Mouse (Mus musculus) neural tube, embryonic 12.5 days (tissue): ENCODE results near the gene Map3k4. TPM values are rescaled to one million over a fixed set of nuclear protein-coding genes. Genes with fewer than 3 reads are reported as not detected.
"Not testable (repeated sequence)": the region's sequence is repeated elsewhere in the genome, so short reads cannot be mapped to it uniquely, and the experiment has no call there.

Experiments
- ATAC-seq: fragments of 200-750 bp; cut with Nextera tagmentation; 2 replicates; pipeline ENCODE4 v1.8.0; 2017; ENCODE audit warnings: low read depth, mild to moderate bottlenecking, moderate TSS enrichment, moderate library complexity; ENCODE audit not compliant: low FRiP score
- H3K27ac ChIP-seq: fragments of 300-500 bp; sonication (generic); 2 replicates; pipeline ENCODE4 v1.5.1; 2016
- H3K27me3 ChIP-seq: fragments of 300-500 bp; sonication (generic); replicated peaks from 2 replicates; pipeline ENCODE4 v1.6.1; 2016; ENCODE audit warnings: mild to moderate bottlenecking
- H3K36me3 ChIP-seq: fragments of 300-500 bp; sonication (generic); 2 replicates; pipeline ENCODE4 v1.6.1; 2016; ENCODE audit warnings: mild to moderate bottlenecking
- H3K4me1 ChIP-seq: fragments of 300-500 bp; sonication (generic); 2 replicates; pipeline ENCODE4 v1.6.1; 2016
- H3K4me2 ChIP-seq: fragments of 300-500 bp; sonication (generic); replicated peaks from 2 replicates; pipeline ENCODE4 v1.6.1; 2016; ENCODE audit warnings: mild to moderate bottlenecking
- H3K4me3 ChIP-seq: fragments of 300-500 bp; sonication (generic); 2 replicates; pipeline ENCODE4 v1.5.1; 2016
- H3K9ac ChIP-seq: fragments of 300-500 bp; sonication (generic); 2 replicates; pipeline ENCODE4 v1.6.1; 2016; ENCODE audit warnings: mild to moderate bottlenecking
- H3K9me3 ChIP-seq: fragments of 300-500 bp; sonication (generic); 2 replicates; pipeline ENCODE4 v1.6.1; 2016; ENCODE audit warnings: mild to moderate bottlenecking
- WGBS: fragments of 180-500 bp; shearing (Covaris S2); methylation state at CpG from one replicate; pipeline ENCODE4 v1.1.7; 2016; 5-methylcytosine and 5-hydroxymethylcytosine counted together
- polyA plus RNA-seq: library from polyadenylated mRNA; unstranded; fragments of >200 nt; fragmentation: Nextera tagmentation; extraction: Ambion mirVana; gene quantifications from 2 replicates; pipeline ENCODE4 v1.2.1, GENCODE M21; 2016

The Map3k4 gene
- polyA plus RNA-seq, 1 experiment from 2014 or later: 44.7 TPM

DNA sequence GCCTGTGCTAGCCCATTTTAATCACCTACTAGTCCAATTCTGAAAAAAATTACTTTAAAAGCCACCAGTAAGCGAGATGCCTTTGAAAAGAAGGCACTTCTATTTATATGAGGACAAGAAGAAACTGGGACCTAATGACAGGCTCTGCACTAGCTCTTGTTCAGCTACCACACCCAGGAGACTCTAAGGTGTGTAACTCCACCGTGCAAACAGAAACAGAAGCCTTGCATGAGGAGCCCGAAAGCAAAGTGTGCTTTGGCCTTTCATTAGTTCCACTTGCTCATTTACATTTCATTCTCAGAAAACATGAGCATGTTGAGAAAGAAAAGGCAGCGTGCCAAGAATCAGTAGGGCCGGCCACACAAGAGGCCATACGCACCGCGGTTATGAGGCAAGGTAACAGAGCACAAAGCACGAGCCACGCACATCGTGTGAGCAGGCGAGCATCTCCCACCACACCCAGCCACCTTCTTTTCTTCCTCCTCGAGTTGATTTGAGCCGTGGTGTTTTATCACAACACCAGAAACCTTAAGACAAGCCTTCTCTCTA lies 18.4 kb downstream of the Map3k4 start:
- Histone ChIP-seq H3K9ac (no peak overlapping the region), H3K27ac (no peak overlapping the region), H3K36me3 (no peaks in the 10 kb centered on the region), H3K4me2 (no peak overlapping the region), H3K27me3 (no peaks in the 10 kb centered on the region), H3K9me3 (no peaks in the 10 kb centered on the region), H3K4me3 (no peak overlapping the region), H3K4me1 (peaks cover 25% of the 10 kb centered on the region)
- WGBS: 70% methylated on average over 14 of the region's 14 CpGs
- ATAC-seq: no peak

DNA sequence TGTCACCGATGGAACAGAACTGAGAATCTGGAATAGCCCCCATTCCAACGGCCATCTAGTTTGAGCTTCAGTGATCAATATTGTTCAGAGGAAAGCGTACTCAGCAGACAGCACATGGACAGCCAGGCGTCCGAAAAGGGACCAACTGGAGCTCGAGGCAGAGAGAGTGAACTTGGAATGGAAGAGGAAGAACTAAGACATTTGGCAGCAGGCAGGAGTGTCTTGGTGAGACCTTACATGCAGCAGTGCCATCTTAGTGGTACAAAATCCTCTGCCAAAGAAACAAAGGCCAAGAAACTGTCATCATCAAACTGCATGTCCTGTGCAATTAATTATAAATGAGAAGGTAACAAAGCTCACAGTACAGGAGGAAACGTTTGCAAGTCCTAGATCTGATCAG lies 19.2 kb downstream of the Map3k4 start:
- Histone ChIP-seq H3K4me3 (no peak overlapping the region), H3K9me3 (no peaks in the 10 kb centered on the region), H3K27ac (no peak overlapping the region), H3K9ac (no peak overlapping the region), H3K36me3 (no peaks in the 10 kb centered on the region), H3K27me3 (no peaks in the 10 kb centered on the region), H3K4me2 (no peak overlapping the region), H3K4me1 (peaks cover 31% of the 10 kb centered on the region)
- 87% methylated on average over 7 of the region's 7 CpGs for WGBS
- no peak for ATAC-seq

GRCm38 (mm10) chr17:12297978-12298377 lies 20.6 kb downstream of the Map3k4 start:
- no peak overlapping the region for H3K4me2 ChIP-seq
- H3K36me3 ChIP-seq: no peaks in the 10 kb centered on the region
- peaks cover 43% of the 10 kb centered on the region for H3K4me1 ChIP-seq
- ATAC-seq: no peak
- H3K4me3 ChIP-seq: no peak overlapping the region
- no peaks in the 10 kb centered on the region for H3K9me3 ChIP-seq
- no peak overlapping the region for H3K9ac ChIP-seq
- no peak overlapping the region for H3K27ac ChIP-seq
- no peaks in the 10 kb centered on the region for H3K27me3 ChIP-seq
- WGBS: 88% methylated on average over 4 of the region's 4 CpGs

DNA sequence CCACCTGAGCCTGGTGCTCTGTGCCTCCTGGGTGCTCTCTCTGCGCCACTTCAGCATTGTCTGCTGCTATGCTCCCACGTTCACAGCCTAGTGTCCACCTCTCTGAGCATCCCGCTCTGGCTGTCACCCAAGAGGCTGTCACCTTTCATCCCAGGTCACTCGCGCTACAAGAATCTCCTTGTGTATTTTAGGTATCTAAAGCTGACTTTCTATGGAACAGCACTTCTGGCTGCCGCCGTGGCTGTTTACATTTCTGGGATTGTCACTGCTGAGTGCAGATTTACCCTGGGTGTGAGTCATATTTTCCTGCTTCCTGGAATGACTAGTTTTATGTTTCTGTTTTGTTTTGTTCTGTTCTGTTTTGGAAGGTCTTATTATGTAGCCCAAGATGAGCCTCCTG lies 21.3 kb downstream of the Map3k4 start:
- Histone ChIP-seq H3K9me3 (no peaks in the 10 kb centered on the region), H3K27ac (no peak overlapping the region), H3K9ac (no peak overlapping the region), H3K4me2 (no peak overlapping the region), H3K36me3 (no peaks in the 10 kb centered on the region), H3K27me3 (no peaks in the 10 kb centered on the region), H3K4me1 (peaks cover 45% of the 10 kb centered on the region), H3K4me3 (no peak overlapping the region)
- no peak for ATAC-seq
- 85% methylated on average over 7 of the region's 7 CpGs for WGBS

- not testable (repeated sequence) for H3K9me3 ChIP-seq, ATAC-seq, H3K27me3 ChIP-seq, H3K27ac ChIP-seq, H3K9ac ChIP-seq, H3K4me2 ChIP-seq, H3K4me3 ChIP-seq, H3K36me3 ChIP-seq
- 91% methylated on average over 5 of the region's 5 CpGs for WGBS
- peaks cover 38% of the 10 kb centered on the region for H3K4me1 ChIP-seq
These were observed 22.7 kb downstream of the Map3k4 start for GRCm38 (mm10) chr17:12295926-12296325.

GRCm38 (mm10) chr17:12294424-12294823 lies 24.2 kb downstream of the Map3k4 start:
- Histone ChIP-seq H3K27me3 (no peaks in the 10 kb centered on the region), H3K9ac (no peak overlapping the region), H3K9me3 (no peaks in the 10 kb centered on the region), H3K36me3 (no peaks in the 10 kb centered on the region), H3K4me3 (no peak overlapping the region), H3K4me2 (no peak overlapping the region), H3K4me1 (peaks cover 32% of the 10 kb centered on the region), H3K27ac (no peak overlapping the region)
- 91% methylated on average over 7 of the region's 7 CpGs for WGBS
- no peak for ATAC-seq

DNA sequence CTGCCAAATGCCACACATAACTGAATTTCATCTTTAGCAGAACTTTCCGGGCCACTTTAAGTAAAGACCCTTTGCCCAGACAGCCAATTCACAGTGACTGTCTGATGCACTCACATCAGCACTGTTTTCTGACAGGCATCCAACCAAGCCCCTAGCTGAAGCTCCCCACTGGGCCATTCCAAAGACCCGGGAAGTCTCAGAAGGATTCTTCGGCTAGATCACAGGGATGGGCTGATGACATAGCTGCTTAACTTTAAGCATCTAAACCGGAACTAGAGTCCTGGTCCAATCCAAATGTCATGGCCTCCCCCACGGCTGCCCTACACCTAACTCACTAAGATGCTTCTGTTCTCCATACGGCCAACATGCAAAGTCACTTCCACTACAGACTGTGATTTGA lies 25.0 kb downstream of the Map3k4 start:
- H3K9me3 ChIP-seq: no peaks in the 10 kb centered on the region
- H3K4me1 ChIP-seq: peaks cover 31% of the 10 kb centered on the region
- H3K9ac ChIP-seq: no peak overlapping the region
- H3K4me3 ChIP-seq: no peak overlapping the region
- H3K4me2 ChIP-seq: no peak overlapping the region
- 75% methylated on average over 6 of the region's 6 CpGs for WGBS
- no peak for ATAC-seq
- H3K27ac ChIP-seq: no peak overlapping the region
- H3K27me3 ChIP-seq: no peaks in the 10 kb centered on the region
- H3K36me3 ChIP-seq: no peaks in the 10 kb centered on the region

DNA sequence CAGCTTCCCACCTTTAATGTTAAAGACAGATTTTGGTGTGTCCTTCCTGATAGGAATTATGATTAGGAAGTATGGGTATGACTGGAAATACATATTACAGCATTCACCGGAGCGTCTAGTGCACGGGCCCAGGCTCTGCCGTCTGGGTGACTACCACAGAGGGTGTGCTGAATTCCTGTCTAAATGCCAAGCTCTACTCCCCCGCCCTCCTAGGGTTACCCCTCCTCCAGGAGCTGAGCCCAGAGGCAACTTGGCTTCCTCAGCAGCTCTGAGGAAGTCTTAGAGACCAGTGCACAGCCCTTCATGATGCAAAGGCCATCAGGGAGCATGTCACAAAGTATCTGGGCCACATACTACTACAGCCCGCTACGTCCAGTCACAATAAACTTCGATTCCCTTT lies 25.7 kb downstream of the Map3k4 start:
- Histone ChIP-seq H3K4me2 (no peak overlapping the region), H3K27ac (no peak overlapping the region), H3K27me3 (no peaks in the 10 kb centered on the region), H3K4me1 (peaks cover 31% of the 10 kb centered on the region), H3K36me3 (no peaks in the 10 kb centered on the region), H3K9me3 (no peaks in the 10 kb centered on the region), H3K9ac (no peak overlapping the region), H3K4me3 (no peak overlapping the region)
- WGBS: 93% methylated on average over 8 of the region's 8 CpGs
- no peak for ATAC-seq

GRCm38 (mm10) chr17:12292356-12292755 lies 26.2 kb downstream of the Map3k4 start:
- H3K9ac ChIP-seq: no peak overlapping the region
- peaks cover 31% of the 10 kb centered on the region for H3K4me1 ChIP-seq
- H3K4me3 ChIP-seq: no peak overlapping the region
- H3K27me3 ChIP-seq: no peaks in the 10 kb centered on the region
- no peak for ATAC-seq
- WGBS: 73% methylated on average over 1 of the region's 1 CpGs
- H3K9me3 ChIP-seq: no peaks in the 10 kb centered on the region
- no peaks in the 10 kb centered on the region for H3K36me3 ChIP-seq
- H3K27ac ChIP-seq: no peak overlapping the region
- no peak overlapping the region for H3K4me2 ChIP-seq

GRCm38 (mm10) chr17:12291151-12291550 lies 27.4 kb downstream of the Map3k4 start:
- H3K27ac ChIP-seq: no peak overlapping the region
- H3K4me3 ChIP-seq: no peak overlapping the region
- H3K4me1 ChIP-seq: peaks cover 31% of the 10 kb centered on the region
- no peak overlapping the region for H3K4me2 ChIP-seq
- H3K9ac ChIP-seq: no peak overlapping the region
- 92% methylated on average over 7 of the region's 7 CpGs for WGBS
- no peaks in the 10 kb centered on the region for H3K9me3 ChIP-seq
- H3K27me3 ChIP-seq: no peaks in the 10 kb centered on the region
- ATAC-seq: peak; percentile 44; the same call in 1 of the 2 replicates
- H3K36me3 ChIP-seq: no peaks in the 10 kb centered on the region

DNA sequence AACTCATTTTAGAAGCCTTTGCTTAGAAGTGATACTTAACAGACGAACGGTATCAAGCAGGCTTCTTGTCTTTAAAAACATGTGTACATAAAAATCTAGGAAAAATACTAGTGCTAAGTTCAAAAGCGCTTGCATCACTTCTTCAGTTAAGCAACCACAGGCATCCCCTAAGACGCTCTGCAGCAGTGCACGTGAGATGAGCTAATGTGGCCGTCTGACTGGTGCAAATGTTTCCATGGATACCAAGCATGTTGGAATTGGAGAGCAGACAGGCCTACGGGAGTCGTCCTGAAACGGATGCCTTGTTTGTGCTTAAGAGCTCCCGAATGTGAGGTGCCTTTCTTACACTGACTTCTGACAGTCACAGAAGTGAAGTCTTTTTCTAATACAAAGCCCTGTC lies 27.9 kb downstream of the Map3k4 start:
- H3K9me3 ChIP-seq: no peaks in the 10 kb centered on the region
- H3K4me1 ChIP-seq: peaks cover 31% of the 10 kb centered on the region
- no peak overlapping the region for H3K4me3 ChIP-seq
- no peaks in the 10 kb centered on the region for H3K27me3 ChIP-seq
- no peak overlapping the region for H3K9ac ChIP-seq
- ATAC-seq: peak; percentile 65; the same call in 1 of the 2 replicates
- no peaks in the 10 kb centered on the region for H3K36me3 ChIP-seq
- WGBS: 31% methylated on average over 10 of the region's 10 CpGs
- no peak overlapping the region for H3K27ac ChIP-seq
- H3K4me2 ChIP-seq: no peak overlapping the region

DNA sequence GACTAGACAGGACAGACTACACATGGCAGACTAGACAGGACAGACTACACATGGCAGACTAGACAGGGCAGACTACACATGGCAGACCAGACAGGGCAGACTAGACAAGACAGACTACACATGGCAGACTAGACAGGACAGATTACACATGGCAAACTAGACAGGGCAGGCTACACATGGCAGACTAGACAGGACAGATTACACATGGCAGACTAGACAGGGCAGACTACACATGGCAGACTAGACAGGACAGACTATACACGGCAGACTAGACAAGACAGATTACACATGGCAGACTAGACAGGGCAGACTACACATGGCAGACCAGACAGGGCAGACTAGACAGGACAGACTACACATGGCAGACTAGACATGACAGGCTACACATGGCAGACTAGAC lies 28.8 kb downstream of the Map3k4 start:
- H3K27me3 ChIP-seq, H3K9ac ChIP-seq, H3K36me3 ChIP-seq, H3K9me3 ChIP-seq, H3K27ac ChIP-seq, H3K4me3 ChIP-seq, H3K4me2 ChIP-seq, ATAC-seq: not testable (repeated sequence)
- 80% methylated on average over 1 of the region's 1 CpGs for WGBS
- H3K4me1 ChIP-seq: peaks cover 25% of the 10 kb centered on the region

- H3K4me3 ChIP-seq: no peak overlapping the region
- no peaks in the 10 kb centered on the region for H3K36me3 ChIP-seq
- H3K27ac ChIP-seq: no peak overlapping the region
- H3K9me3 ChIP-seq: no peaks in the 10 kb centered on the region
- H3K4me2 ChIP-seq: no peak overlapping the region
- H3K27me3 ChIP-seq: no peaks in the 10 kb centered on the region
- peaks cover 18% of the 10 kb centered on the region for H3K4me1 ChIP-seq
- ATAC-seq: no peak
- 92% methylated on average over 4 of the region's 4 CpGs for whole genome bisulfite sequencing
- no peak overlapping the region for H3K9ac ChIP-seq
These were observed 29.7 kb downstream of the Map3k4 start for GRCm38 (mm10) chr17:12288871-12289270.
